Mouse (Mus musculus) ovary, adult 10 weeks (tissue): Measurements from ENCODE around the gene Tmem132c. TPM values are rescaled to one million over a fixed set of nuclear protein-coding genes. Genes with fewer than 3 reads are reported as not detected.

ENCODE experiments used
- polyA plus RNA-seq: library from polyadenylated mRNA; stranded (reverse); fragments of 350-450 nt; fragmentation: Illumina TruSeq; extraction: RNeasy Lipid Tissue Mini Kit (QIAGEN cat#74804); gene quantifications from one replicate; pipeline ENCODE4 v1.2.3, GENCODE M21; 2014

Tmem132c gene
- polyA plus RNA-seq: 4.4 TPM

GRCm38 (mm10) chr5:127241136-127241924 is at the start of gene Tmem132c:
TSS of gene Tmem132c (plus strand) at chr5:127241808.

